Mouse (Mus musculus) small intestine, adult 2 months (tissue): ENCODE measurements around the gene Syt17.

Experiments
- CTCF ChIP-seq: fragments of 200-500 bp; IDR thresholded peaks from 2 replicates; pipeline ENCODE4 v1.5.1; 2012; ENCODE audit warnings: low read depth, mild to moderate bottlenecking, control low read depth, inconsistent platforms, low read length, moderate library complexity, mixed read lengths; ENCODE audit not compliant: insufficient replicate concordance, insufficient read length; ENCODE audit errors: extremely low read depth
- POLR2A ChIP-seq: fragments of 200-500 bp; IDR thresholded peaks from 2 replicates; pipeline ENCODE4 v1.6.1; 2012; ENCODE audit warnings: low read depth, mild to moderate bottlenecking, control low read depth, inconsistent platforms, low read length, moderate library complexity

DNA sequence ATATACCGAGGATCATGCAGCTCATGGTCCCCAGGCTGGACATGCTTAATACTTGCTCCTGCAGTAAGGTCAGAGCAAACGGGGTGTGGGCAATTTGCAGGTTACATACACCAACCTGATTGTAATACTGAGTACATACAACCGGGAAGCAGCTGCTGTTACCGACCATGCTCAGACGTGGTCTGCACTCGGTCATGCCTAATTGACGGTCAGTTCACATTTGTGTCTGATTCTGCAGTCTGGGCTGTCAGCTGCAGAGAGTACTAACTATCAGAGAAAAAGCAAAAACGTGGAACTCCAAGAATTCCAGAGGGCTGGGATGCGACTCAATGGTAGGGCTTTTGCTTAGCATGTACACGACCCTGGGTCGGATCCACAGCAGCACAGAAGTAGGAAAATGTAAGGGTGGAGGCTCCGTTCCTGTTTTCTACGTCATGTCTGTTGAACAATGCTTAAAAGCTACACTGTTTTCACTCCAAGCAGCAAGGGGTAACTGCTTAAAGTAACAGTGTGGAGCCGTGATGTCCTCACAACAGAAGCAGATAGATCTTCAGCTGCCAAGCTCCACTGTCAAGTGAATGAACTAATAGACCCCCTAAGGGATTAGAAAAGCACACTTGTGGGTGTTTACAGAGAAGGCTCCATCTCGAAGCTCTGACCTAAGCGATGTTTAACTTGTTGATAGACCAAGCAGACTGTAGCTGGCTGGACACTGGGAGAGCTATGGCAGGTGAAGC is 13.5 kb upstream of the Syt17 start:
- TF ChIP-seq CTCF (no peak), POLR2A (no peak)
